Mouse (Mus musculus) ES-Bruce4 (cell line): Measurements from ENCODE around the gene Gm45717.

ENCODE experiments used
- CTCF ChIP-seq: IDR thresholded peaks from one replicate; pipeline ENCODE4 v1.8.1; 2011; ENCODE audit warnings: low read depth, low read length
- EP300 ChIP-seq: IDR thresholded peaks from 2 replicates; pipeline ENCODE4 v1.6.1; 2011; ENCODE audit warnings: low read depth, low read length; ENCODE audit not compliant: insufficient read depth
- POLR2A ChIP-seq: IDR thresholded peaks from one replicate; pipeline ENCODE4 v1.8.1; 2011; ENCODE audit warnings: low read length; ENCODE audit not compliant: insufficient read depth

- no peak for TF ChIP-seq POLR2A
- peak; percentile 21 for TF ChIP-seq CTCF
- TF ChIP-seq EP300, result no peak
Measured at GRCm38 (mm10) chr7:140907697-140908096, 48.0 kb downstream of the Gm45717 start.
